Mouse (Mus musculus) neural tube, embryonic 11.5 days (tissue): ENCODE results near the gene Pgm1. TPM values are rescaled to one million over a fixed set of nuclear protein-coding genes. Genes with fewer than 3 reads are reported as not detected.
A peak's percentile ranks its signal among the peaks of the same experiment; 100 is the strongest.

Source experiments
- ATAC-seq: fragments of 200-750 bp; cut with Nextera tagmentation; 2 replicates; pipeline ENCODE4 v1.8.0; 2017; ENCODE audit warnings: moderate number of reproducible peaks, mild to moderate bottlenecking, moderate TSS enrichment, moderate library complexity; ENCODE audit not compliant: insufficient read depth, low FRiP score, low TSS enrichment
- DNase-seq: peaks from one replicate; pipeline ENCODE4 v3.0.0-alpha.2; 2015; ENCODE audit warnings: low spot score
- H3K27ac ChIP-seq: fragments of 300-500 bp; sonication (generic); 2 replicates; pipeline ENCODE4 v1.5.1; 2014; ENCODE audit warnings: low read depth, mild to moderate bottlenecking, low read length
- H3K27me3 ChIP-seq: fragments of 300-500 bp; sonication (generic); 2 replicates; pipeline ENCODE4 v1.6.1; 2014; ENCODE audit warnings: mild to moderate bottlenecking, low read length, mixed read lengths; ENCODE audit not compliant: control insufficient read depth, insufficient read depth
- H3K36me3 ChIP-seq: fragments of 300-500 bp; sonication (generic); 2 replicates; pipeline ENCODE4 v1.6.1; 2014; ENCODE audit warnings: mild to moderate bottlenecking, low read length, moderate library complexity, mixed read lengths; ENCODE audit not compliant: control insufficient read depth, insufficient read depth
- H3K4me1 ChIP-seq: fragments of 300-500 bp; sonication (generic); 2 replicates; pipeline ENCODE4 v1.6.1; 2014; ENCODE audit warnings: low read length, mixed read lengths; ENCODE audit not compliant: control insufficient read depth, insufficient read depth
- H3K4me2 ChIP-seq: fragments of 300-500 bp; sonication (generic); 2 replicates; pipeline ENCODE4 v1.6.1; 2014; ENCODE audit warnings: low read depth, mild to moderate bottlenecking, moderate library complexity
- H3K4me3 ChIP-seq: fragments of 300-500 bp; sonication (generic); 2 replicates; pipeline ENCODE4 v1.5.1; 2014; ENCODE audit warnings: low read depth, low read length
- H3K9ac ChIP-seq: fragments of 300-500 bp; sonication (generic); 2 replicates; pipeline ENCODE4 v1.6.1; 2014; ENCODE audit warnings: mild to moderate bottlenecking, low read length
- H3K9me3 ChIP-seq: fragments of 300-500 bp; sonication (generic); 2 replicates; pipeline ENCODE4 v1.6.1; 2016; ENCODE audit warnings: low read length; ENCODE audit not compliant: control insufficient read depth
- WGBS: fragments of 180-500 bp; shearing (Covaris S2); extraction: QIAGEN DNeasy Blood & Tissue Kit; methylation state at CpG from one replicate; pipeline ENCODE4 v1.1.7; 2014; 5-methylcytosine and 5-hydroxymethylcytosine counted together
- polyA plus RNA-seq: library from polyadenylated mRNA; unstranded; fragments of >200 nt; fragmentation: Nextera tagmentation; extraction: Ambion mirVana; gene quantifications from 2 replicates; pipeline ENCODE4 v1.2.1, GENCODE M21; 2014

Gene Pgm1
- polyA plus RNA-seq, 1 experiment from 2014 or later, result 52.1 TPM

- no peak overlapping the region for H3K9ac ChIP-seq
- no peaks in the 10 kb centered on the region for H3K27me3 ChIP-seq
- ATAC-seq (no peak), DNase-seq (no peak)
- H3K4me3 ChIP-seq, result no peak overlapping the region
- no peak overlapping the region for H3K27ac ChIP-seq
- 76% methylated on average over 12 of the region's 12 CpGs for WGBS
- no peaks in the 10 kb centered on the region for H3K36me3 ChIP-seq
- H3K9me3 ChIP-seq, result no peaks in the 10 kb centered on the region
- no peak overlapping the region for H3K4me2 ChIP-seq
- no peaks in the 10 kb centered on the region for H3K4me1 ChIP-seq
Measured at GRCm38 (mm10) chr4:99985631-99986030, 56.4 kb downstream of the Pgm1 start.

DNA sequence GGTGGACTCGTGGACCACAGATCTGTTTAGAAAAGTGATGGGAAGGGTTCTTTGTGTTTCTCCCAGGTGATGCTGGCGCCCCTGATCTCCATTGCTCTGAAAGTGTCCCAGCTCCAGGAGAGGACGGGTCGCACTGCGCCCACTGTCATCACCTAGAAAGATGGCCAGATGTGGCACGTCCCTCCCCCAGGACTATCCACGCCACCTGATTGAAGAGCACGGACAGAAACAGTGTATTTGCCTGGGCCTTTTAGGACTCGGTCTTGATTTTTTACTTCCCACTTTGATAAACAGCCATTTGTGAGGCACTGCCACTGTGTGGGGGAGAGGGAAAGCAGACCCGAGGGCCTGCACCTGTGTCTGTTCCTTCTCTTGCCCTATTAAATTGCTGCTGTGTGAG, 57.4 kb downstream of the Pgm1 start:
- Histone ChIP-seq H3K4me1 (no peaks in the 10 kb centered on the region), H3K9ac (no peak overlapping the region), H3K4me2 (no peak overlapping the region), H3K36me3 (no peaks in the 10 kb centered on the region), H3K9me3 (no peaks in the 10 kb centered on the region), H3K4me3 (no peak overlapping the region), H3K27me3 (no peaks in the 10 kb centered on the region), H3K27ac (no peak overlapping the region)
- ATAC-seq, result no peak
- DNase-seq, result no peak
- WGBS, result 89% methylated on average over 10 of the region's 10 CpGs

GRCm38 (mm10) chr4:99988771-99989170, 59.6 kb downstream of the Pgm1 start:
- no peaks in the 10 kb centered on the region for H3K9me3 ChIP-seq
- H3K27ac ChIP-seq, result no peak overlapping the region
- H3K27me3 ChIP-seq, result no peaks in the 10 kb centered on the region
- DNase-seq, result no peak
- H3K36me3 ChIP-seq, result no peaks in the 10 kb centered on the region
- H3K9ac ChIP-seq, result no peak overlapping the region
- ATAC-seq, result no peak
- WGBS, result 73% methylated on average over 7 of the region's 7 CpGs
- no peak overlapping the region for H3K4me3 ChIP-seq
- no peak overlapping the region for H3K4me2 ChIP-seq
- H3K4me1 ChIP-seq, result no peaks in the 10 kb centered on the region

- H3K9me3 ChIP-seq, result no peaks in the 10 kb centered on the region
- no peak overlapping the region for H3K9ac ChIP-seq
- no peak overlapping the region for H3K4me2 ChIP-seq
- no peaks in the 10 kb centered on the region for H3K27me3 ChIP-seq
- H3K4me3 ChIP-seq, result no peak overlapping the region
- DNase-seq (no peak), ATAC-seq (no peak)
- no peaks in the 10 kb centered on the region for H3K4me1 ChIP-seq
- WGBS, result 79% methylated on average over 5 of the region's 5 CpGs
- H3K36me3 ChIP-seq, result no peaks in the 10 kb centered on the region
- no peak overlapping the region for H3K27ac ChIP-seq
Measured at GRCm38 (mm10) chr4:100000971-100001370, 71.8 kb downstream of the Pgm1 start.

DNA sequence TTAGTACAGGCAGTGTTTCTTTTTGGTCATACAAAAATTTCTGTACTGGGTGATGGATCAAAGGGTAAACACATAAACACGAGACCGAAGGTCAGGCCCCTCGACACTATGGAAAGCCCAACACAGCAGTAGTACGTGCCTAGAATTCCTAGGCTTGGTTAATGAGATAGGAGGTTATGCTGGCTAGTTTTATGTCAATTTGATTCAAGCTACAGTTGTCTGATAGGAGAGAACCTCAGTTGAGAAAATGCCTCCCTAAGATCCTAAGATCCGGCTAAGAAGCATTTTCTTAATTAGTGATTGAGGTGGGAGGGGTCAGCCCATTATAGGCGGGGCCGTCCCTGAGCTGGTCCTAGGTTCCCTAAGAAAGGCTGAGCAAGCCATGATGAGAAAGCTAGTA, 72.6 kb downstream of the Pgm1 start:
- DNase-seq, result no peak
- WGBS, result 75% methylated on average over 7 of the region's 7 CpGs
- no peaks in the 10 kb centered on the region for H3K9me3 ChIP-seq
- no peaks in the 10 kb centered on the region for H3K27me3 ChIP-seq
- no peaks in the 10 kb centered on the region for H3K36me3 ChIP-seq
- no peak for ATAC-seq
- no peak overlapping the region for H3K4me3 ChIP-seq
- H3K4me2 ChIP-seq, result no peak overlapping the region
- H3K27ac ChIP-seq, result no peak overlapping the region
- no peak overlapping the region for H3K9ac ChIP-seq
- H3K4me1 ChIP-seq, result no peaks in the 10 kb centered on the region

DNA sequence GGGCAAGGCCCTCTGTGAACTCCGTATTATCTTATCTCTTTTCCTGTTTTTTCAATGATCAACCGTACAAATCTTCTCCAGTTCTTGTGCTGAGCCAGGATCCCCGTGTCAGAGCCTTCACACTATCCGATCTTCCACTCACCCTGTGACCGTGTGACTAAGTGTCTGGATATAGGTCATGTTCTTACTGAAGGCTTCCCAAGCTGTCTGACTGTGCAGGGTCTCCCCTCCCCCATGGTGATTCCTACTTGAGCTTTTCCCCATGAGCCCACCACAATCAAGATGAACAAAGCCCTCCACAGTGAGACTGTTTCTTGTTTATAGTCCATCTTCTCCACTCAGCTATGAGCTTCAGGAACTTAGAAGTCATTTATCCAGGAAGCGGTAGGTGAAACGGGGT, 78.5 kb downstream of the Pgm1 start:
- WGBS, result 86% methylated on average over 7 of the region's 7 CpGs
- H3K4me1 ChIP-seq, result no peaks in the 10 kb centered on the region
- H3K27ac ChIP-seq, result no peak overlapping the region
- no peaks in the 10 kb centered on the region for H3K27me3 ChIP-seq
- H3K4me3 ChIP-seq, result no peak overlapping the region
- no peak overlapping the region for H3K4me2 ChIP-seq
- no peak overlapping the region for H3K9ac ChIP-seq
- H3K36me3 ChIP-seq, result no peaks in the 10 kb centered on the region
- no peaks in the 10 kb centered on the region for H3K9me3 ChIP-seq
- DNase-seq (no peak), ATAC-seq (no peak)

GRCm38 (mm10) chr4:100008371-100009090, 79.3 kb downstream of the Pgm1 start:
- no peak overlapping the region for H3K4me3 ChIP-seq
- no peak overlapping the region for H3K4me2 ChIP-seq
- H3K27ac ChIP-seq, result no peak overlapping the region
- no peaks in the 10 kb centered on the region for H3K36me3 ChIP-seq
- H3K9ac ChIP-seq, result no peak overlapping the region
- no peaks in the 10 kb centered on the region for H3K27me3 ChIP-seq
- DNase-seq (peak; percentile 80), ATAC-seq (peak; percentile 41; the same call in 1 of the 2 replicates)
- 44% methylated on average over 5 of the region's 5 CpGs for WGBS
- no peaks in the 10 kb centered on the region for H3K4me1 ChIP-seq
- no peaks in the 10 kb centered on the region for H3K9me3 ChIP-seq

DNA sequence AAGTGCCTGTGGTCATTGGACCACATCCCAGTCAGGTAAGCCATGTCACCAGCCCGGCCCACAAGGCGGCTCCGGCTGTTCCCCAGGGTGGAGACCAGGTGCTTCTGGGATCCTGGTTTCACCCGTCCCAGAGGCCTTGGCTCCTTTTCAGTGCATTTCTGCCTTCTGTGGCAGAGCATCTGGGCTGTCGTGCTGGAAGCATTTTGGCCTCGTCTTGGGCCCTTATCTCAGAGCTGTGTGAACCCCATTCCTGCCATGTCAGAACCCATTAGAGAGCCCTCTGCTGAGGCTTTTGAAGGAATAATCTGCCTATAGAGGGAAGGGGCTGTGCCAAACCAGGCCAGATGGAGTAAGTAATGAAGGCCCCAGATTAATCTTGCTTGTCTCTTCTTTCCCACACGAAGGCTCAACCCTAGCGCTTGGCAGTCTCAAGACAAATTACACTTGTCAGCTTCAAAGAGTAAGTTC, 80.0 kb downstream of the Pgm1 start:
- Histone ChIP-seq H3K9me3 (no peaks in the 10 kb centered on the region), H3K9ac (no peak overlapping the region), H3K4me2 (no peak overlapping the region), H3K4me3 (no peak overlapping the region), H3K36me3 (no peaks in the 10 kb centered on the region), H3K4me1 (no peaks in the 10 kb centered on the region), H3K27ac (no peak overlapping the region), H3K27me3 (no peaks in the 10 kb centered on the region)
- DNase-seq, result peak; percentile 17
- 63% methylated on average over 8 of the region's 8 CpGs for WGBS
- ATAC-seq, result no peak

- Histone ChIP-seq H3K4me2 (no peak overlapping the region), H3K27me3 (no peaks in the 10 kb centered on the region), H3K4me3 (no peak overlapping the region), H3K27ac (no peak overlapping the region), H3K9ac (no peak overlapping the region), H3K9me3 (no peaks in the 10 kb centered on the region), H3K36me3 (no peaks in the 10 kb centered on the region), H3K4me1 (no peaks in the 10 kb centered on the region)
- 94% methylated on average over 3 of the region's 3 CpGs for WGBS
- no peak for DNase-seq
- no peak for ATAC-seq
Measured at GRCm38 (mm10) chr4:100010916-100011315, 81.7 kb downstream of the Pgm1 start.
